Mouse (Mus musculus) cerebellum, adult 8-10 months (tissue): ENCODE measurements around the gene Lemd1.
A peak's percentile ranks its signal among the peaks of the same experiment; 100 is the strongest.

Experiments
- DNase-seq: peaks from one replicate; pipeline ENCODE4 v3.0.0; 2022

The Lemd1 gene

GRCm38 (mm10) chr1:132165859-132166258 is 25.4 kb upstream of the Lemd1 start:
- no peak for DNase-seq

GRCm38 (mm10) chr1:132168115-132168767 is 23.0 kb upstream of the Lemd1 start:
- DNase-seq = no peak

- no peak for DNase-seq
Measured at GRCm38 (mm10) chr1:132170698-132171097, 20.5 kb upstream of the Lemd1 start.

GRCm38 (mm10) chr1:132171619-132172018 is 19.6 kb upstream of the Lemd1 start:
- DNase-seq = no peak

GRCm38 (mm10) chr1:132186303-132186702 is 4.9 kb upstream of the Lemd1 start:
- no peak for DNase-seq

GRCm38 (mm10) chr1:132188442-132189066 is 2.7 kb upstream of the Lemd1 start:
- no peak for DNase-seq

- DNase-seq = no peak
Measured at GRCm38 (mm10) chr1:132189231-132189630, 2.0 kb upstream of the Lemd1 start.

GRCm38 (mm10) chr1:132190040-132190513 is 1.2 kb upstream of the Lemd1 start:
- DNase-seq = no peak

GRCm38 (mm10) chr1:132190621-132191092 is 574 bp upstream of the Lemd1 start:
- no peak for DNase-seq

- no peak for DNase-seq
Measured at GRCm38 (mm10) chr1:132191786-132192680, 802 bp downstream of the Lemd1 start.

- DNase-seq = no peak
Measured at GRCm38 (mm10) chr1:132193806-132194205, 2.6 kb downstream of the Lemd1 start.

GRCm38 (mm10) chr1:132194624-132195023 is 3.4 kb downstream of the Lemd1 start:
- no peak for DNase-seq

GRCm38 (mm10) chr1:132195100-132195499 is 3.9 kb downstream of the Lemd1 start:
- no peak for DNase-seq

GRCm38 (mm10) chr1:132195681-132196080 is 4.5 kb downstream of the Lemd1 start:
- DNase-seq = no peak

- no peak for DNase-seq
Measured at GRCm38 (mm10) chr1:132196337-132196736, 5.1 kb downstream of the Lemd1 start.

- no peak for DNase-seq
Measured at GRCm38 (mm10) chr1:132197666-132198065, 6.4 kb downstream of the Lemd1 start.

GRCm38 (mm10) chr1:132198401-132199071 is 7.3 kb downstream of the Lemd1 start:
- no peak for DNase-seq

GRCm38 (mm10) chr1:132199244-132199643 is 8.0 kb downstream of the Lemd1 start:
- DNase-seq = no peak

GRCm38 (mm10) chr1:132199934-132200333 is 8.7 kb downstream of the Lemd1 start:
- peak; percentile 51 for DNase-seq

- peak; percentile 58 for DNase-seq
Measured at GRCm38 (mm10) chr1:132200562-132201510, 9.6 kb downstream of the Lemd1 start.

GRCm38 (mm10) chr1:132201511-132201860 is 10.3 kb downstream of the Lemd1 start:
- DNase-seq = no peak

GRCm38 (mm10) chr1:132201936-132202335 is 10.7 kb downstream of the Lemd1 start:
- no peak for DNase-seq
